Mouse (Mus musculus) retina, postnatal 7 days (tissue): ENCODE measurements at regions not wholly inside any gene's neighbourhood (a gene's known extent, or its start where the extent isn't known, plus 50 kb on each side); places are given as distances from the start of the nearest gene placed in this dataset.

ENCODE experiments used
- DNase-seq: peaks from one replicate; pipeline ENCODE4 v3.0.0-alpha.2; 2012; ENCODE audit warnings: low read depth, low spot score

GRCm38 (mm10) chr3:130940302-130940867 is 169.9 kb upstream of the Lef1 start:
- DNase-seq, result no peak

GRCm38 (mm10) chr3:130936980-130937379 is 173.3 kb upstream of the Lef1 start:
- DNase-seq, result no peak

- no peak for DNase-seq
Observed at GRCm38 (mm10) chr3:130936336-130936735, 173.9 kb upstream of the Lef1 start.

GRCm38 (mm10) chr3:130935926-130936315 is 174.3 kb upstream of the Lef1 start:
- no peak for DNase-seq

- DNase-seq, result no peak
Observed at GRCm38 (mm10) chr3:130935302-130935925, 174.9 kb upstream of the Lef1 start.

- no peak for DNase-seq
Observed at GRCm38 (mm10) chr3:130932723-130933122, 177.5 kb upstream of the Lef1 start.

- DNase-seq, result no peak
Observed at GRCm38 (mm10) chr3:130932226-130932625, 178.0 kb upstream of the Lef1 start.

GRCm38 (mm10) chr3:130925000-130925399 is 185.3 kb upstream of the Lef1 start:
- DNase-seq, result no peak

- no peak for DNase-seq
Observed at GRCm38 (mm10) chr3:130923615-130923958, 186.7 kb upstream of the Lef1 start.

GRCm38 (mm10) chr3:130922812-130923614 is 187.3 kb upstream of the Lef1 start:
- no peak for DNase-seq

GRCm38 (mm10) chr3:130921621-130922245 is 188.5 kb upstream of the Lef1 start:
- DNase-seq, result no peak

GRCm38 (mm10) chr3:130913812-130914211 is 183.6 kb upstream of the Rpl34 start:
- no peak for DNase-seq

- no peak for DNase-seq
Observed at GRCm38 (mm10) chr3:130905101-130905500, 174.9 kb upstream of the Rpl34 start.

- no peak for DNase-seq
Observed at GRCm38 (mm10) chr3:130903329-130903728, 173.1 kb upstream of the Rpl34 start.

- DNase-seq, result no peak
Observed at GRCm38 (mm10) chr3:130902376-130902775, 172.2 kb upstream of the Rpl34 start.

- no peak for DNase-seq
Observed at GRCm38 (mm10) chr3:130901343-130901742, 171.1 kb upstream of the Rpl34 start.

GRCm38 (mm10) chr3:130900846-130901245 is 170.6 kb upstream of the Rpl34 start:
- DNase-seq, result no peak

GRCm38 (mm10) chr3:130900054-130900840 is 170.0 kb upstream of the Rpl34 start:
- no peak for DNase-seq

GRCm38 (mm10) chr3:130894168-130894814 is 164.1 kb upstream of the Rpl34 start:
- no peak for DNase-seq

- DNase-seq, result no peak
Observed at GRCm38 (mm10) chr3:130891310-130891709, 161.1 kb upstream of the Rpl34 start.

- no peak for DNase-seq
Observed at GRCm38 (mm10) chr3:130888587-130888986, 158.4 kb upstream of the Rpl34 start.
